Mouse (Mus musculus): ENCODE measurements around the gene Gm20747. TPM values are rescaled to one million over a fixed set of nuclear protein-coding genes. Genes with fewer than 3 reads are reported as not detected.
"Not testable (repeated sequence)": the region's sequence is repeated elsewhere in the genome, so short reads cannot be mapped to it uniquely, and the experiment has no call there.

Gene Gm20747
- total RNA-seq (2012; rRNA removed) (not detected in 2 replicates), polyA plus RNA-seq (2012; ENCODE audit: insufficient read depth in 1 of 2, insufficient read length in 2 of 2, low read depth in 1 of 2, low replicate concordance in 2 of 2, missing spikeins in 1 of 2) (not detected)

DNA sequence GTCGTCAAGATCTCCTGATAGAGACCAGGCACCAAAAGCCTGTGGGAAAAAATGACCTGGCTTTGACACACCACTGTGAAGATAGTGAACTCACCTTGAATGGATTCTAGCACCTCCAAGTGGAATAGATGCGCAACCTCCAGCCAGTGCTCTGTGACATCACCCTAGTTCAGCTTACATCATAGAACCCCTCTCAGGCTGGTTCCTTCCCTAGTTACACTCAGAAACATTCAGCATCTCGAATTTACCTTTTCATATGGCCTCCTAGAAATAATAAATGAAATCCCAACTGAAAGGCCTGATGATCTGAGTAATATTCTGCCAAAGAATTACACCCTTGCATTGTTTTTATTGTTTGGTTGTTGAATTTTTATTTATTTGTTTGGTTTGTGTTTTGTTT, at the start of gene Gm20747:
Gm20747 (minus strand) TSS at position 101 of the 400 bp plus-strand sequence.
- H3K4me1 ChIP-seq (ENCODE audit: control insufficient read depth in 1 of 2, insufficient read depth in 2 of 2, low read length in 2 of 2); H3K36me3 ChIP-seq (ENCODE audit: control insufficient read depth in 1 of 2, insufficient read depth in 2 of 2, low read length in 2 of 2): not testable (repeated sequence)

More for the DNA sequence above, at the start of gene Gm20747:
- H3K4me3 ChIP-seq (ENCODE audit: control insufficient read depth in 1 of 2, insufficient read depth in 1 of 2, low read depth in 2 of 2, low read length in 2 of 2); H3K27ac ChIP-seq (ENCODE audit: control insufficient read depth, low read depth, low read length); DNase-seq (ENCODE audit: low read depth, low spot score); H3K27me3 ChIP-seq (ENCODE audit: control insufficient read depth in 1 of 2, insufficient read depth in 2 of 2, low read length in 2 of 2); H3K9me3 ChIP-seq (replicated peaks; ENCODE audit: insufficient read depth, low read length); H3K9ac ChIP-seq (ENCODE audit: control insufficient read depth, low read depth, low read length, poor library complexity, severe bottlenecking); H3K79me2 ChIP-seq (ENCODE audit: control insufficient read depth, insufficient read depth, low read length, poor library complexity): not testable (repeated sequence)

All from MEL (cell line).